Mouse (Mus musculus) lung, embryonic 15.5 days (tissue): Measurements from ENCODE around the gene Pde1c. TPM values are rescaled to one million over a fixed set of nuclear protein-coding genes. Genes with fewer than 3 reads are reported as not detected.
A peak's percentile ranks its signal among the peaks of the same experiment; 100 is the strongest.

ENCODE experiments used
- ATAC-seq: fragments of 200-750 bp; cut with Nextera tagmentation; 2 replicates; pipeline ENCODE4 v1.8.0; 2017; ENCODE audit warnings: moderate number of reproducible peaks, borderline replicate concordance; ENCODE audit not compliant: low FRiP score, low TSS enrichment; ENCODE audit errors: extremely low read depth
- H3K27ac ChIP-seq: fragments of 300-500 bp; sonication (generic); 2 replicates; pipeline ENCODE4 v1.5.1; 2015; ENCODE audit warnings: moderate library complexity, mild to moderate bottlenecking, inconsistent platforms
- H3K27me3 ChIP-seq: fragments of 300-500 bp; sonication (generic); 2 replicates; pipeline ENCODE4 v1.6.1; 2015; ENCODE audit warnings: inconsistent platforms
- H3K36me3 ChIP-seq: fragments of 300-500 bp; sonication (generic); 2 replicates; pipeline ENCODE4 v1.6.1; 2015; ENCODE audit warnings: inconsistent platforms
- H3K4me1 ChIP-seq: fragments of 300-500 bp; sonication (generic); 2 replicates; pipeline ENCODE4 v1.6.1; 2015; ENCODE audit warnings: inconsistent platforms
- H3K4me2 ChIP-seq: fragments of 300-500 bp; sonication (generic); 2 replicates; pipeline ENCODE4 v1.6.1; 2015; ENCODE audit warnings: inconsistent platforms, mild to moderate bottlenecking, moderate library complexity
- H3K4me3 ChIP-seq: fragments of 300-500 bp; sonication (generic); 2 replicates; pipeline ENCODE4 v1.5.1; 2015; ENCODE audit warnings: mild to moderate bottlenecking, inconsistent platforms
- H3K9ac ChIP-seq: fragments of 300-500 bp; sonication (generic); 2 replicates; pipeline ENCODE4 v1.6.1; 2015; ENCODE audit warnings: inconsistent platforms
- H3K9me3 ChIP-seq: fragments of 300-500 bp; sonication (generic); 2 replicates; pipeline ENCODE4 v1.6.1; 2016; ENCODE audit warnings: inconsistent platforms
- WGBS: fragments of 180-500 bp; shearing (Covaris S2); methylation state at CpG from one replicate; pipeline ENCODE4 v1.1.7; 2015; 5-methylcytosine and 5-hydroxymethylcytosine counted together
- polyA plus RNA-seq: library from polyadenylated mRNA; unstranded; fragments of >200 nt; fragmentation: Nextera tagmentation; extraction: Ambion mirVana; gene quantifications from 2 replicates; pipeline ENCODE4 v1.2.1, GENCODE M21; 2015

The Pde1c gene
- polyA plus RNA-seq, 1 experiment from 2014 or later: 0.86 TPM

DNA sequence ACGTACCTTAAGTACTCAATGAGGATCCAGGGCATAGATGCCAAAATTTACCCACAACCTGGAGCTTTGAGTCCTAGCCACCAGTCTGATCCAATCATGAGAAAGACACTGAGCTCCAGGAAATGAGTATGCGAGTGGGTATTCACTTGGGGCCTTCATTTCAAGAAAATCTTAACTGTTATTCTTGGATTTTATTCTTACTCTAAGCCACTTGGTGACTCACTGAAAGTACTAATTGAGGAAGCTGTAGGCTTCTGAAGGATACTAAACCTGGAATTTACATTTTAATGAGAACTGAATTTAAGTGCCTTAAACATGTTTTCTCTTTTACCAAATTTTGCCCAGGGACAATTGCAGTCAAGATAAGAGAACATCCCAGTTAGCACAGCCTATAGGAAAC, 392.4 kb downstream of the Pde1c start:
- no peak overlapping the region for H3K27ac ChIP-seq
- H3K9ac ChIP-seq: no peak overlapping the region
- no peaks in the 10 kb centered on the region for H3K9me3 ChIP-seq
- H3K4me3 ChIP-seq: no peak overlapping the region
- WGBS: 92% methylated on average over 2 of the region's 2 CpGs
- no peaks in the 10 kb centered on the region for H3K36me3 ChIP-seq
- no peaks in the 10 kb centered on the region for H3K27me3 ChIP-seq
- no peaks in the 10 kb centered on the region for H3K4me1 ChIP-seq
- ATAC-seq: no peak
- H3K4me2 ChIP-seq: no peak overlapping the region

- Histone ChIP-seq H3K4me1 (no peaks in the 10 kb centered on the region), H3K4me3 (no peak overlapping the region), H3K9me3 (no peaks in the 10 kb centered on the region), H3K27ac (no peak overlapping the region), H3K4me2 (no peak overlapping the region), H3K27me3 (no peaks in the 10 kb centered on the region), H3K9ac (no peak overlapping the region), H3K36me3 (no peaks in the 10 kb centered on the region)
- ATAC-seq: no peak
- 63% methylated on average over 2 of the region's 2 CpGs for WGBS
Observed at GRCm38 (mm10) chr6:56172172-56172571, 396.7 kb downstream of the Pde1c start.

GRCm38 (mm10) chr6:56168736-56169135, 400.2 kb downstream of the Pde1c start:
- no peaks in the 10 kb centered on the region for H3K4me1 ChIP-seq
- 46% methylated on average over 2 of the region's 2 CpGs for WGBS
- no peak overlapping the region for H3K27ac ChIP-seq
- ATAC-seq: no peak
- H3K27me3 ChIP-seq: no peaks in the 10 kb centered on the region
- H3K4me2 ChIP-seq: no peak overlapping the region
- H3K36me3 ChIP-seq: no peaks in the 10 kb centered on the region
- no peak overlapping the region for H3K9ac ChIP-seq
- no peak overlapping the region for H3K4me3 ChIP-seq
- H3K9me3 ChIP-seq: no peaks in the 10 kb centered on the region

DNA sequence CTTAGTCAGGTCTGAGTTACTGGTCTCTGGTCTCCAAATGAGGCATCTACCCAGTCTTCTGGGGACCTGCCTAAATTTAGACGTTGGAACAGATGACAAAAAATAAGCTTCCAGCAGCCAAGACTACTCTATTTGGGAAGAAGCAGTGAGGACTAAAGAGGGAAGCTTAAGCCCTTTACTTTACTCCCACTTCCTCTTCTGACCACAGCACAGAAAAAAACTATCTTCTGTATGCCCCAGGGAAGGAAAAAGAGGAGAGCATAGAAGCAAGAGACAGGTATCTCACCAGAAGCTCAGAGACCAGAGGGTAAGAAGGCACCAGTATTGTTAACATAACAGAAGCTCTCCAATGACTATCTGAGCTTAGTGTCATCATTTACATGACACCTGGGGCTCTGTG, 410.7 kb downstream of the Pde1c start:
- Histone ChIP-seq H3K4me1 (no peaks in the 10 kb centered on the region), H3K27ac (no peak overlapping the region), H3K36me3 (no peaks in the 10 kb centered on the region), H3K9me3 (no peaks in the 10 kb centered on the region), H3K9ac (no peak overlapping the region), H3K4me3 (no peak overlapping the region), H3K4me2 (no peak overlapping the region), H3K27me3 (no peaks in the 10 kb centered on the region)
- ATAC-seq: no peak
- 54% methylated on average over 1 of the region's 1 CpGs for WGBS

- Histone ChIP-seq H3K4me2 (no peak overlapping the region), H3K27ac (no peak overlapping the region), H3K4me1 (no peaks in the 10 kb centered on the region), H3K27me3 (no peaks in the 10 kb centered on the region), H3K36me3 (no peaks in the 10 kb centered on the region), H3K9ac (no peak overlapping the region), H3K9me3 (no peaks in the 10 kb centered on the region), H3K4me3 (no peak overlapping the region)
- no peak for ATAC-seq
- 62% methylated on average over 3 of the region's 3 CpGs for WGBS
Observed at GRCm38 (mm10) chr6:56156836-56157235, 412.1 kb downstream of the Pde1c start.

DNA sequence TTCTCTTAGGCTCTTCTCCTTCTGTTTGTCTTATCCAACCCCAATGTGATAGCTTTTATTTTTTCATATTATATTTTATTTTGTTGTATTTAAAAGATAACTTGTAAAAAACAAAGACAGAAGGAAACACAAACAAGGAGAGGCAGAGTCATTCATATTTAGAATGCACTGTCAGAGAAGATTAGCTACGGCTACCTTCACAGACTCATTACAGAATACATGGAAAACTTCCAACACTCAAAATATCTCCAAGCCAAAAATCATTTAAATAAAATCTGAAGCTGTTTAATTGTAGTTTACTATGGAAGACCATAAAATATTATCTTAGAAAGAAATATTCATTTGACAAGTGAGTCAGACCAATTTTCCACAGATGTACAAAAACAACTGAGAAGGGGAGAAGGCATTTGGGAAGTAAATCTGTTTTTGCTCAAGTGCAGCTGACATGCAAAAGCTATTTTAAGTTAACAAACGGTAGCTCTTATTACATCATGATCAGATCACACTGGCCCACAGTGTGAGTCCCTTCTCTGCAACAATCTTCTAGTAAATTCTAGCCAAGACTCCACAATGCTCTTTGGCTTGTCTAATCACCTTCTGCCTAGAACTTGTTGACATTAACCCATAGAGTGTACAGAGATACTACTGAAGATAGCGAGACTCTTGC, 438.3 kb downstream of the Pde1c start:
- Histone ChIP-seq H3K36me3 (no peaks in the 10 kb centered on the region), H3K27ac (no peak overlapping the region), H3K9ac (no peak overlapping the region), H3K4me3 (no peak overlapping the region), H3K9me3 (no peaks in the 10 kb centered on the region), H3K4me1 (no peaks in the 10 kb centered on the region), H3K27me3 (no peaks in the 10 kb centered on the region), H3K4me2 (no peak overlapping the region)
- 58% methylated on average over 3 of the region's 3 CpGs for WGBS
- no peak for ATAC-seq

DNA sequence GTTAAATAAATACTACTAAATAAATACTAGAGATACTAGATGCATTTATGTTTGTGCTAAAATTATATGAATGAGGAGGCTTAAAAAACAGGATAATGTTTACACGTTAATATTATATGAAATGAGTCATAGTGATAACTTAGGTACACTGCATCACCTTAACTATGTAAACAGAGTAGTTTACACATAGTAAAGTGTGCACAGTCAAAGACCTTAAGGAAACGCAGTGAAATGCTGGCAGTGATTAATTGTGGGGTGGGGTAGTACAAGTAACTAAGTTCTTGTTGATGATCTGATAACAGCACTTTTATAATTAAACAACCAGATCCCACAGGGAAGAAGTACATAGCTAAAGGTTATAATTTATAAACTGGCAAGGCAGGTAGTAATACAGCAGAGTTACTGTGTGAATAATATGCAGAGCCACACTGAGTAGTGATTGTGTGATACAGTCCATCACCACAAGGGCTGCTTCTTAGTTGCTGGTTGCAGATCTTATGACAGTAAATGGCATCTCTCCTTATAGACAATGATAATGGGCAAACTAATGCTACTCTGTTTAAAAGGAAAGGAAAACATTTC, 469.3 kb downstream of the Pde1c start:
- Histone ChIP-seq H3K27ac (no peak overlapping the region), H3K4me1 (no peaks in the 10 kb centered on the region), H3K4me3 (no peak overlapping the region), H3K9ac (no peak overlapping the region), H3K9me3 (no peaks in the 10 kb centered on the region), H3K4me2 (no peak overlapping the region), H3K36me3 (no peaks in the 10 kb centered on the region), H3K27me3 (no peaks in the 10 kb centered on the region)
- no peak for ATAC-seq
- WGBS: 45% methylated on average over 2 of the region's 2 CpGs

GRCm38 (mm10) chr6:56098427-56098826, 470.5 kb downstream of the Pde1c start:
- no peak overlapping the region for H3K27ac ChIP-seq
- H3K4me3 ChIP-seq: no peak overlapping the region
- H3K4me1 ChIP-seq: no peaks in the 10 kb centered on the region
- no peak for ATAC-seq
- H3K36me3 ChIP-seq: no peaks in the 10 kb centered on the region
- no peak overlapping the region for H3K4me2 ChIP-seq
- H3K9me3 ChIP-seq: no peaks in the 10 kb centered on the region
- WGBS: 28% methylated on average over 5 of the region's 5 CpGs
- H3K9ac ChIP-seq: no peak overlapping the region
- H3K27me3 ChIP-seq: no peaks in the 10 kb centered on the region

GRCm38 (mm10) chr6:56076378-56076805, 492.5 kb downstream of the Pde1c start:
- 45% methylated on average over 4 of the region's 4 CpGs for WGBS
- ATAC-seq: no peak

DNA sequence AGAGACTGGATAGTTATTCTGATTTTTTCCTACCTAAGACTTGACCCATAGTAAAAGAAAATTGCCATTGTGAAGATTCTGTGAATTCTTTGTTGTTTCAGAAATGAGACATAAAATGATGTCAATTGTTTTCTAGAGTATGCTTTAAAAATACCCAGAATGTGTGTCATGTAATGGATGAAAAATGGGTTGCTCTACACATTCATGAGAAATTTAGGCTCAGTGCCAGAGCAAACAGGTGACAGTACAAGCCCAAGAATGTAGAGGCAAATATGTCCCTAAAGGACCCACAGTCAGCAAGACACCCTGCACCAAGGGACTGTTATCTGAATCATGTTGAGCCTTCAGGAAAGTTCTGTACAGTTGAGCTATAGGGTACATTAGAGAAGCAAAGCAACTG, 500.4 kb downstream of the Pde1c start:
- no peak for ATAC-seq
- no peaks in the 10 kb centered on the region for H3K4me1 ChIP-seq
- no peak overlapping the region for H3K4me3 ChIP-seq
- no peaks in the 10 kb centered on the region for H3K27me3 ChIP-seq
- no peak overlapping the region for H3K4me2 ChIP-seq
- H3K36me3 ChIP-seq: no peaks in the 10 kb centered on the region
- H3K9me3 ChIP-seq: no peaks in the 10 kb centered on the region
- no peak overlapping the region for H3K9ac ChIP-seq
- H3K27ac ChIP-seq: no peak overlapping the region

More at GRCm38 (mm10) chr6:56076378-56076805, 492.5 kb downstream of the Pde1c start:
- H3K36me3 ChIP-seq: no peaks in the 10 kb centered on the region
- no peak overlapping the region for H3K4me3 ChIP-seq
- H3K27ac ChIP-seq: no peak overlapping the region
- H3K9me3 ChIP-seq: no peaks in the 10 kb centered on the region
- H3K4me1 ChIP-seq: no peaks in the 10 kb centered on the region
- H3K4me2 ChIP-seq: no peak overlapping the region
- no peak overlapping the region for H3K9ac ChIP-seq
- H3K27me3 ChIP-seq: no peaks in the 10 kb centered on the region

GRCm38 (mm10) chr6:56066632-56067282, 502.1 kb downstream of the Pde1c start:
- Histone ChIP-seq H3K4me2 (no peak overlapping the region), H3K4me3 (no peak overlapping the region), H3K27ac (no peak overlapping the region), H3K27me3 (no peaks in the 10 kb centered on the region), H3K4me1 (no peaks in the 10 kb centered on the region), H3K36me3 (no peaks in the 10 kb centered on the region), H3K9ac (no peak overlapping the region), H3K9me3 (no peaks in the 10 kb centered on the region)
- ATAC-seq: 0 out of 2 replicates have a peak, but pooled peaks have one; percentile 19
- WGBS: 38% methylated on average over 5 of the region's 5 CpGs

DNA sequence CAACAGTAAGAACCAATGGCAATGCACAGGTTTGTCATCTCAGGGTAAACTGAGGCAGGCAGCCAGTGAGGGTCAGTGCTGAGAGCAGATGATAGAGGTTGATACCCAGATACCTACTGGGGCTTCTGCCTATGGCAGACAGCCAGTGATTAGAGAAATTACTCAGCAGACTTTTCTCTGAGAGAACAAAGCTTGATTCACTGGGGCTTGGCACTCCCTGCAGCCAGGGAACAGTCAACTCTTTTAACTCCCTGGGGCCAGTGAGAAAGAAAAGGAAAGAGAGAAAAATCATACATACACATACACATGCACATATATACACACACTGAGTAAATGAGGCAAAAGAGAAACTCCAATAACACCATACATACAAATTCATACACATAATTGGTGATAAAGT, 505.2 kb downstream of the Pde1c start:
- H3K4me2 ChIP-seq: no peak overlapping the region
- ATAC-seq: no peak
- H3K4me1 ChIP-seq: no peaks in the 10 kb centered on the region
- no peak overlapping the region for H3K9ac ChIP-seq
- no peak overlapping the region for H3K4me3 ChIP-seq
- H3K36me3 ChIP-seq: no peaks in the 10 kb centered on the region
- no peaks in the 10 kb centered on the region for H3K27me3 ChIP-seq
- H3K27ac ChIP-seq: no peak overlapping the region
- H3K9me3 ChIP-seq: no peaks in the 10 kb centered on the region
